Mouse (Mus musculus) E14TG2a.4 (cell line): Measurements from ENCODE around the gene Pcyt1b.

Experiments
- H3K27me3 ChIP-seq: 2 replicates; pipeline ENCODE4 v1.6.1; 2014; ENCODE audit warnings: low read length, control low read depth; ENCODE audit not compliant: insufficient read depth
- H3K36me3 ChIP-seq: 2 replicates; pipeline ENCODE4 v1.6.1; 2014; ENCODE audit warnings: low read length, control low read depth; ENCODE audit not compliant: insufficient read depth
- H3K4me1 ChIP-seq: replicated peaks from 2 replicates; pipeline ENCODE4 v1.6.1; 2014; ENCODE audit warnings: low read depth, low read length, control low read depth
- H3K4me3 ChIP-seq: replicated peaks from 2 replicates; pipeline ENCODE4 v1.5.1; 2014; ENCODE audit warnings: mild to moderate bottlenecking, low read length
- H3K9me3 ChIP-seq: 2 replicates; pipeline ENCODE4 v1.6.1; 2014; ENCODE audit warnings: low read length, control low read depth
- CTCF ChIP-seq: conservative IDR thresholded peaks from 2 replicates; pipeline ENCODE4 v1.5.1; 2014; ENCODE audit warnings: low read length
- NANOG ChIP-seq: IDR thresholded peaks from 2 replicates; pipeline ENCODE4 v1.6.1; 2014; ENCODE audit warnings: borderline replicate concordance, low read length, mixed read lengths
- POU5F1 ChIP-seq: IDR thresholded peaks from 2 replicates; pipeline ENCODE4 v1.6.1; 2014; ENCODE audit warnings: low read length, borderline replicate concordance

The Pcyt1b gene

DNA sequence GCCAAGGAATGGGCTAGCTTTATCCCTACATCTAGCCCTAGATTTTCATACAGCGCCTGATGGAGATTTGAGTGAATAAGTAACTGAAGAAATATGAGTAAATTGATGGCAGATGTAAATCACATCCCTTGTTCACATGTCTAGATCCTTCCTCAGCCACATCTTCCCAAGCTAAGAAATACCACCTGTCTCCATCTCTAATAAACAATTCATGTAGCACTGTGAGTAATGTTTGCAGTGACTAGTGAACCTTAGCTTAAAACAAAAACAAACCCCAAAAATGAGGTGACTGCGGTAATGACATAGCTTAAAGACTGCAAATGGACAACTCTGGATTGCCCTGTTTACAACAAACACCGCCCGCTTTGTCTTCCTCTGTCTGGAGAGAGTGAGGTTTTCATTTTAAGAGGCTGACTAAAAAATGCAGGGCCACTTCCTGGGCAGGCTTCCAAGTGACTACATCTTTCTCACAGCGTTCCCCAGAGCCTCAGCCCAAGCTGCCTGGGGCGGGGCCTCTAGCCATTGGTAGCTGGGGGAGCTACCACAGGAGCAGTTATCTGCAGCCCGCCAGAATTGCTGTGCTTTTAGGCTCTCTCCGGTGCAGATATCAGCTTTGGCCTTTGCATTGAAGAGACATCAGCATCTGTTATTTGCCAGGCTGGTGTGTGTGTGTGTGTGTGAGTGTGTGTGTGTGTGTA is 46.0 kb downstream of the Pcyt1b start:
- TF ChIP-seq POU5F1 = no peak
- TF ChIP-seq CTCF = no peak
- TF ChIP-seq NANOG = no peak

DNA sequence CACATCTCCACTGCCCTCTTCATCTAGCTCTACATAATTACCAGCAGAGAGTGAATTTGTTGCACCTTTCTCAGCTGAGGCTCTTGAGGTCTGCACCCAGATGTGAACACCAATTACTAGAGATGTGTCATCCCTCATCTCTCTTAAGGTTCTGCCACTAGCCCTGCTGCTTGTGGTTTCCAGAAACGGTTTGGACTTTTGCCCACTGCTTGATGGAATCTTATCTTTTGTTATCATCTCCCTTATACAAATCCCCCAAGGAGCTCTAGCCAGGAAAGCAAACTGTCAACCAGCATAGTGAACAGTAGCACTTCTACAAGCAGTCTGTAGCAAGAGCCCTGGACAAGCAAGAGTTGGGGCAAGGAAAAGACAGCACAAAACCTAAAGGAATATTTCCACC is 57.9 kb downstream of the Pcyt1b start:
- no peak for TF ChIP-seq NANOG
- TF ChIP-seq CTCF = no peak
- TF ChIP-seq POU5F1 = no peak
- H3K36me3 ChIP-seq = peaks cover 6% of the 10 kb centered on the region
- no peaks in the 10 kb centered on the region for H3K9me3 ChIP-seq
- no peak overlapping the region for H3K4me3 ChIP-seq
- no peaks in the 10 kb centered on the region for H3K4me1 ChIP-seq
- H3K27me3 ChIP-seq = no peaks in the 10 kb centered on the region

More for the DNA sequence above, 46.0 kb downstream of the Pcyt1b start:
- Histone ChIP-seq H3K36me3 (peaks cover 30% of the 10 kb centered on the region), H3K9me3 (no peaks in the 10 kb centered on the region), H3K4me1 (peaks cover 15% of the 10 kb centered on the region), H3K27me3 (no peaks in the 10 kb centered on the region), H3K4me3 (no peak overlapping the region)

DNA sequence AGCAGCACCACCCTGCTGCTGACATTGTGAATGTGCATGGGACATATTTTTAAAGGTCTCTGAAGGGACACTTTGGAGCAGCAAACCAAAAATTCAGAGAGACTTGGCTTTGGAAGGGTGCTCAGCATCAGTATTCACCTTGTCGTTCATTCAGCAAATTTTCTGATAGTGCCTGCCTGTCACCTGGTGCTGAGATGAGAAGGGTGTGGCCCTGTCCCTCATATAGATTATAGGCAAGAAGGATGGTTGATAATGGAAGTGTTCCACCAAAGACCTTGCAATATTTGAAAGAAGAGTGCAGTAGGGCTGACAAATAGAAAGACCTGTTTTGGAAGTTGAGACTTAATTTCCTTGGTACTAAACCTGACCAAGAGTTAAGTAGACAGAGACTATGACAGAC is 74.9 kb downstream of the Pcyt1b start:
- no peaks in the 10 kb centered on the region for H3K9me3 ChIP-seq
- H3K36me3 ChIP-seq = peaks cover 54% of the 10 kb centered on the region
- no peak overlapping the region for H3K4me3 ChIP-seq
- TF ChIP-seq CTCF (no peak), POU5F1 (no peak), NANOG (no peak)
- no peaks in the 10 kb centered on the region for H3K4me1 ChIP-seq
- H3K27me3 ChIP-seq = no peaks in the 10 kb centered on the region

DNA sequence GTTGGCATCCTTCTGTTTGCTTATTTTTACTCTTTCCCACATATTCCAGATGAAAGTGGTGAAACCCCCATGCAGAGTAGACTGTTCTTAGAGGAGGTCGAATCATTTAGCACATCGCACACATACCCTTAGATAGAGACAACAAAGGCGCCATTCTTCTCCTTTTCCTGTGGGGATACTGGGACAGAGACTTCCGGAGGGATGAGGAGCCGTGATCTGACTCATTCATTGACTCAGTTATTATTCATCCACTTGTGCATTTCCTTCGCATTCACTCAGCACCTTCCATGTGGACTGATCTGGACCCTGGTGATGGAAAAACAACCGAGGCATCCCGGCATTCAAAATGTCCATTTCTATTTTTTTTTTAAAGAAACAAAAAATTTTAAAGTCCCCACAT is 76.2 kb downstream of the Pcyt1b start:
- Histone ChIP-seq H3K4me1 (no peaks in the 10 kb centered on the region), H3K9me3 (no peaks in the 10 kb centered on the region), H3K36me3 (peaks cover 66% of the 10 kb centered on the region), H3K4me3 (no peak overlapping the region), H3K27me3 (no peaks in the 10 kb centered on the region)
- no peak for TF ChIP-seq NANOG
- TF ChIP-seq CTCF = no peak
- TF ChIP-seq POU5F1 = no peak

DNA sequence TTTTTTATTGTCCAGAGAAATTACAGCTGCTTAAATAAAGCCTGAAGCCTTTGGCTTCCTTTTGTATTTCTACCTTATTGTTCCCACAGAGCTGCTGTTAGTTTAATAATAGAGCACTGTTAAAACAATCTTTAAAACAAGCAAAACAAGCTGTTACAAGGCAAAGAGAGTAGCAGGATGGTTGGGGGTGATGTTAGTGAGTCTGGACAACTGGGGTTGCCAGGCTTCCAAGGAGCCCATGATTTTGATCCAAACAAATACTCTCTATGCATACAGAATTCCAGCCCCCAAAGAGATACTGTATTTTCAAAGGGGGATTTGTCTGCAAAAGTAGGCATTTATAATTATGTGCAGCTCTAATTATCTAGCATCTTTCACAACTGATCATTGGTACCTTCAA is 77.7 kb downstream of the Pcyt1b start:
- peaks cover 80% of the 10 kb centered on the region for H3K36me3 ChIP-seq
- no peaks in the 10 kb centered on the region for H3K27me3 ChIP-seq
- no peaks in the 10 kb centered on the region for H3K4me1 ChIP-seq
- no peak for TF ChIP-seq CTCF
- H3K4me3 ChIP-seq = no peak overlapping the region
- no peaks in the 10 kb centered on the region for H3K9me3 ChIP-seq

DNA sequence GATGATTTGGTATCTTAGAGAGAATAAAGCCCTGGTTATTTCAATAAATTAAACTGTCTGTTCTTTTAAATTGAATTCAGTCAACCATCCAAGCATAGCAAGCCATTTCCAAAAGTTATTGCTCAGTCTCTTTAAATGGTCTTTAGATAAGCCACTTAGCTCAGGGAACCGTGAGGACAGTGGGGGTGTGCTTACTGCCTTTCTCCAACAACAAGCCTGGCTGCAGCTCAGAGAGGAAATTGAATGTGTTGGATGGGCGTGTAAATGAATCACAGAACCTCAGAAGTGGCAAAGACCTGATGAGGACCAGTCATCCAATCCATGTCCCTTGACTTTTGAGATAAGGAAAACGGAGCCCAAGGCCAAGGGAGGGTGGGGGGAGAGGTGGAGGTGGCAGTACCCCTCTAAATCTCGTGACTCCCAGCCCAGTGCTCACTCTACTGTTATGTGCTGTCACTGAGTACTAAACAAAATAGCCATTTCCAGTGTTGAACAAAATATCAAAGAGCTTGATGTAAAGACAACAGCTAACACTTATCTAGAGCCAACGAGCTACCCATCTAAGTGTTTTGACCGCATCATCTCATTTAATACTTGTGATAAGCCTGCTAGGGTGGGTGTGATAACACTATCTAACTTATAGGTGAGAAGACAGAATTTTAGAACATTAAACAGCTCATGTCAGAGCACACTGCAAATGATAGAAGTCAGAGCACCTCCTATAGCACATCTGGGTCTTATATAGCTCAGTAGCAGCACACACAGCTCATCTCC is 78.5 kb downstream of the Pcyt1b start:
- no peak overlapping the region for H3K4me3 ChIP-seq
- no peaks in the 10 kb centered on the region for H3K27me3 ChIP-seq
- TF ChIP-seq POU5F1 (no peak), CTCF (no peak), NANOG (no peak)
- H3K9me3 ChIP-seq = no peaks in the 10 kb centered on the region
- H3K36me3 ChIP-seq = peaks cover 83% of the 10 kb centered on the region
- H3K4me1 ChIP-seq = no peaks in the 10 kb centered on the region

DNA sequence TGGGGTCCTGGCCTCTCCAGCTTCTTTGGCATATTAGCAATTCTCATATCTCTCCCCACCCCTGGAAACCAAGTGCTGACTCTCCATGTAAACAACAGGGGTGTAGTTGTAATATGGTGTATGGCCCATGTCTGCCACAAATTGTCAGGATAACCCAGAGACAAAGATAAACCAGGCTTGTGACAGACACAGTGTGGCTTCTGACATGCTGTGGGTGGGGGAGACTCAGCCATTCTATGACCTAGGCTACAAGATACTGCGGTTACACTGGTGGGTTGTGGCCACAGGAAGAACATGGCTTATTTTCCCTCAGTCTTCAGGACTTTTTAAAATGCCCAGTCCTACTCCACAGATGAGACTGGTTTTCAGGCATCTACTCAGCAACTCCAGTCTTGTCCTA is 94.5 kb downstream of the Pcyt1b start:
- no peak for TF ChIP-seq POU5F1
- no peak for TF ChIP-seq CTCF
- no peak for TF ChIP-seq NANOG
- Histone ChIP-seq H3K27me3 (no peaks in the 10 kb centered on the region), H3K4me3 (no peak overlapping the region), H3K9me3 (no peaks in the 10 kb centered on the region), H3K4me1 (no peaks in the 10 kb centered on the region), H3K36me3 (peaks cover 39% of the 10 kb centered on the region)

DNA sequence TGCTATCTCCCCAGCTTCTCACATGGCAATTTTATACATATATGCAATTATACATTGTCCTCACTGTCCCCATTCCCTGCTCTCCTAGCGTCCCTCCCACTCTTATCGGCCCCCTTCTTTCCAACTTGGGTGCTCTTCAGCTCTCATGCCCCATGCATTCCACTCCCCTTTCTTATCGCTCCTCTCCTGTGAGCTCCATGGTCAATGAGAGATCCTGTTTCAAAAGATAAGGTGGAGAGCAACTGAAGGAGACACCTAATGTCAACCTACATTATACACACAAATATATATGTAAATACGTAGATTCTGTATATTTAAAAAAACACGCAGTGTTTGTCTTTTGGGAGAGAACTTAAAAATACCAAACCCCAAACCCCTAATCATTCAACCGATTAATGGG is 95.9 kb downstream of the Pcyt1b start:
- Histone ChIP-seq H3K27me3 (no peaks in the 10 kb centered on the region), H3K9me3 (no peaks in the 10 kb centered on the region), H3K4me1 (no peaks in the 10 kb centered on the region), H3K36me3 (peaks cover 30% of the 10 kb centered on the region), H3K4me3 (no peak overlapping the region)
- no peak for TF ChIP-seq CTCF
- TF ChIP-seq NANOG = no peak
- TF ChIP-seq POU5F1 = no peak
